Mouse (Mus musculus) NIH3T3 (cell line): ENCODE results near the gene Scd4.

Experiments
- DNase-seq: peaks from one replicate; pipeline ENCODE4 v3.0.0-alpha.2; 2012; ENCODE audit warnings: low read depth

The Scd4 gene

GRCm38 (mm10) chr19:44332833-44333623, at the start of gene Scd4:
Scd4 (plus strand) TSS chr19:44333092.
- DNase-seq, result peak; percentile 52

GRCm38 (mm10) chr19:44283157-44284024, 49.5 kb upstream of the Scd4 start:
- DNase-seq, result no peak

GRCm38 (mm10) chr19:44284025-44284695, 48.7 kb upstream of the Scd4 start:
- DNase-seq, result peak; percentile 95

- DNase-seq, result peak; percentile 43
These were observed 48.2 kb upstream of the Scd4 start for GRCm38 (mm10) chr19:44284723-44285122.

- DNase-seq, result no peak
These were observed 47.3 kb upstream of the Scd4 start for GRCm38 (mm10) chr19:44285554-44285953.

- DNase-seq, result peak; percentile 37
These were observed 46.8 kb upstream of the Scd4 start for GRCm38 (mm10) chr19:44286109-44286508.

- no peak for DNase-seq
These were observed 45.3 kb upstream of the Scd4 start for GRCm38 (mm10) chr19:44287415-44288110.

GRCm38 (mm10) chr19:44292083-44292482, 40.8 kb upstream of the Scd4 start:
- DNase-seq, result no peak

- peak; percentile 31 for DNase-seq
These were observed 40.4 kb upstream of the Scd4 start for GRCm38 (mm10) chr19:44292483-44292882.

GRCm38 (mm10) chr19:44292941-44293768, 39.7 kb upstream of the Scd4 start, which contains the start of gene Scd2:
Scd2 (plus strand) TSS chr19:44293674.
- DNase-seq, result no peak

GRCm38 (mm10) chr19:44293769-44294551, 38.9 kb upstream of the Scd4 start:
- DNase-seq, result peak; percentile 98

GRCm38 (mm10) chr19:44294588-44295041, 38.3 kb upstream of the Scd4 start:
- DNase-seq, result peak; percentile 96

- DNase-seq, result peak; percentile 93
These were observed 37.6 kb upstream of the Scd4 start for GRCm38 (mm10) chr19:44295251-44295650.

GRCm38 (mm10) chr19:44295741-44296140, 37.2 kb upstream of the Scd4 start:
- DNase-seq, result peak; percentile 95

GRCm38 (mm10) chr19:44296186-44296585, 36.7 kb upstream of the Scd4 start:
- no peak for DNase-seq

- no peak for DNase-seq
These were observed 35.7 kb upstream of the Scd4 start for GRCm38 (mm10) chr19:44297068-44297760.

- DNase-seq, result no peak
These were observed 35.0 kb upstream of the Scd4 start for GRCm38 (mm10) chr19:44297862-44298261.

GRCm38 (mm10) chr19:44299078-44299477, 33.8 kb upstream of the Scd4 start:
- no peak for DNase-seq

- DNase-seq, result no peak
These were observed 33.0 kb upstream of the Scd4 start for GRCm38 (mm10) chr19:44299902-44300301.
